Mouse (Mus musculus) CH12.LX (cell line): ENCODE measurements around the gene Thoc7. TPM values are rescaled to one million over a fixed set of nuclear protein-coding genes. Genes with fewer than 3 reads are reported as not detected.

ENCODE experiments used
- DNase-seq: peaks from one replicate; pipeline ENCODE4 v3.0.0-alpha.2; 2013; ENCODE audit errors: extremely low read depth
- H3K27ac ChIP-seq: 2 replicates; pipeline ENCODE4 v1.5.1; 2012; ENCODE audit warnings: low read depth, mild to moderate bottlenecking, control low read depth, moderate library complexity; ENCODE audit not compliant: insufficient read depth
- H3K27me3 ChIP-seq: replicated peaks from 2 replicates; pipeline ENCODE3; 2012; ENCODE audit warnings: inconsistent platforms
- H3K36me3 ChIP-seq, 2 experiments: replicated peaks in 1 of 2; 2 replicates each; pipeline versions ENCODE3 to v1.6.1; 2012; ENCODE audit warnings: inconsistent platforms in 1 of 2, low read length in 1 of 2, mild to moderate bottlenecking in 1 of 2, mixed read lengths in 1 of 2, moderate library complexity in 1 of 2; ENCODE audit not compliant: control insufficient read depth in 1 of 2, insufficient read depth in 1 of 2
- H3K4me1 ChIP-seq, 2 experiments: 2 replicates each; pipeline ENCODE4 v1.6.1; 2012; ENCODE audit warnings: inconsistent platforms in 1 of 2, moderate library complexity in 1 of 2; ENCODE audit not compliant: insufficient read depth in 2 of 2, control insufficient read depth in 1 of 2
- H3K4me2 ChIP-seq: 2 replicates; pipeline ENCODE4 v1.6.1; 2012; ENCODE audit warnings: low read depth, mild to moderate bottlenecking, control low read depth; ENCODE audit not compliant: poor library complexity, insufficient read depth, severe bottlenecking
- H3K4me3 ChIP-seq, 3 experiments: fragments of 150-350 bp in 1 of 3; sonication (generic) in 1 of 3; replicated peaks in 1 of 3; 2 replicates each; pipeline versions ENCODE3 to v1.5.1; 2011 to 2012; ENCODE audit warnings: low read depth in 2 of 3, low read length in 2 of 3, mild to moderate bottlenecking in 2 of 3, moderate library complexity in 2 of 3, control low read depth in 1 of 3, improper control_type of control experiment in 1 of 3, inconsistent platforms in 1 of 3, mixed read lengths in 1 of 3; ENCODE audit not compliant: poor library complexity in 1 of 3
- H3K79me2 ChIP-seq: replicated peaks from 2 replicates; pipeline ENCODE4 v1.6.1; 2012; ENCODE audit warnings: mild to moderate bottlenecking, moderate library complexity; ENCODE audit not compliant: control insufficient read depth, poor library complexity, insufficient read depth, severe bottlenecking; ENCODE audit errors: extremely low read depth
- H3K9ac ChIP-seq: 2 replicates; pipeline ENCODE4 v1.6.1; 2012; ENCODE audit warnings: low read depth, mild to moderate bottlenecking, control low read depth, moderate library complexity; ENCODE audit not compliant: insufficient read depth
- H3K9me3 ChIP-seq: replicated peaks from 2 replicates; pipeline ENCODE3; 2012; ENCODE audit warnings: low read length, inconsistent platforms, mixed read lengths
- CHD1 ChIP-seq: IDR thresholded peaks from 2 replicates; pipeline ENCODE4 v1.6.1; 2012; ENCODE audit warnings: low read depth, low read length, improper control_type of control experiment, inconsistent platforms
- CTCF ChIP-seq, 2 experiments: IDR thresholded peaks in 1 of 2; conservative IDR thresholded peaks in 1 of 2; 2 replicates each; pipeline ENCODE4 v1.5.1; 2011 to 2012; ENCODE audit warnings: low read depth in 2 of 2, low read length in 2 of 2, improper control_type of control experiment in 1 of 2, inconsistent platforms in 1 of 2, mild to moderate bottlenecking in 1 of 2, moderate library complexity in 1 of 2
- GABPA ChIP-seq: IDR thresholded peaks from 2 replicates; pipeline ENCODE4 v1.6.1; 2012; ENCODE audit warnings: low read depth, low read length, improper control_type of control experiment, inconsistent platforms; ENCODE audit not compliant: insufficient replicate concordance
- JUN ChIP-seq: IDR thresholded peaks from 2 replicates; pipeline ENCODE4 v1.6.1; 2011; ENCODE audit warnings: low read depth, mild to moderate bottlenecking, low read length, improper control_type of control experiment, moderate library complexity; ENCODE audit not compliant: insufficient read depth
- JUND ChIP-seq: conservative IDR thresholded peaks from 2 replicates; pipeline ENCODE4 v1.6.1; 2011; ENCODE audit warnings: low read depth, low read length, improper control_type of control experiment
- KAT2A ChIP-seq: IDR thresholded peaks from 2 replicates; pipeline ENCODE4 v1.6.1; 2012; ENCODE audit warnings: low read length, improper control_type of control experiment, inconsistent platforms; ENCODE audit not compliant: insufficient replicate concordance
- MAFK ChIP-seq: IDR thresholded peaks from 2 replicates; pipeline ENCODE4 v1.6.1; 2011; ENCODE audit warnings: low read length, improper control_type of control experiment; ENCODE audit not compliant: insufficient replicate concordance
- MAZ ChIP-seq: IDR thresholded peaks from 2 replicates; pipeline ENCODE4 v1.6.1; 2012; ENCODE audit warnings: low read depth, mild to moderate bottlenecking, inconsistent platforms, low read length, improper control_type of control experiment, moderate library complexity
- MYC ChIP-seq: IDR thresholded peaks from 2 replicates; pipeline ENCODE4 v1.6.1; 2011; ENCODE audit warnings: low read depth, mild to moderate bottlenecking, improper control_type of control experiment, low read length
- NELFE ChIP-seq: IDR thresholded peaks from 2 replicates; pipeline ENCODE4 v1.6.1; 2011; ENCODE audit warnings: low read depth, low read length, improper control_type of control experiment
- NRF1 ChIP-seq: IDR thresholded peaks from 2 replicates; pipeline ENCODE4 v1.6.1; 2014; ENCODE audit warnings: low read depth, mild to moderate bottlenecking, inconsistent platforms, low read length, improper control_type of control experiment, moderate library complexity
- PAX5 ChIP-seq: IDR thresholded peaks from 2 replicates; pipeline ENCODE4 v1.6.1; 2012; ENCODE audit warnings: low read length, inconsistent platforms, mixed read lengths
- POLR2A ChIP-seq: IDR thresholded peaks from 2 replicates; pipeline ENCODE4 v1.6.1; 2011; ENCODE audit warnings: low read depth, mild to moderate bottlenecking, improper control_type of control experiment, low read length
- RAD21 ChIP-seq: IDR thresholded peaks from 2 replicates; pipeline ENCODE4 v1.6.1; 2011; ENCODE audit warnings: low read depth, mild to moderate bottlenecking, low read length, improper control_type of control experiment, moderate library complexity
- SMC3 ChIP-seq: IDR thresholded peaks from 2 replicates; pipeline ENCODE4 v1.6.1; 2011; ENCODE audit warnings: low read depth, low read length, improper control_type of control experiment
- TBP ChIP-seq: conservative IDR thresholded peaks from 2 replicates; pipeline ENCODE4 v1.6.1; 2011; ENCODE audit warnings: low read depth, low read length, improper control_type of control experiment
- USF2 ChIP-seq: conservative IDR thresholded peaks from 2 replicates; pipeline ENCODE4 v1.6.1; 2011; ENCODE audit warnings: low read depth, low read length, improper control_type of control experiment
- ZC3H11A ChIP-seq: IDR thresholded peaks from 2 replicates; pipeline ENCODE4 v1.6.1; 2012; ENCODE audit warnings: low read depth, mild to moderate bottlenecking, inconsistent platforms, low read length, improper control_type of control experiment
- ZNF384 ChIP-seq: IDR thresholded peaks from 2 replicates; pipeline ENCODE4 v1.6.1; 2012; ENCODE audit warnings: low read depth, low read length, improper control_type of control experiment, inconsistent platforms
- dilution Hi-C: fragments of 300-500 bp; cut with MboI; formaldehyde crosslinking; loops from 2 replicates; pipeline ENCODE4 v1.14.3; 2020; ENCODE audit warnings: low sequenced_read_pairs; ENCODE audit not compliant: extremely low pct_unique_long_range_greater_than_20kb, extremely low pct_ligation_motif_present
- in situ Hi-C: fragments of 300-500 bp; cut with MboI; formaldehyde crosslinking; loops from 3 replicates; pipeline ENCODE4 v1.14.3; 2019; ENCODE audit warnings: low sequenced_read_pairs, low pct_ligation_motif_present, low pct_unique_long_range_greater_than_20kb, mixed read lengths
- polyA plus RNA-seq: library from polyadenylated mRNA; unstranded; fragments of >175 nt; gene quantifications from 2 replicates; pipeline ENCODE4 v1.2.1, GENCODE M21; 2012; ENCODE audit warnings: low read depth; ENCODE audit not compliant: insufficient read length
- total RNA-seq, 2 experiments: library from RNA; depleted of rRNA; stranded (reverse); fragments of 300-350 nt in 1 of 2; fragments of >200 nt in 1 of 2; gene quantifications; 2 replicates each; pipeline ENCODE4 v1.2.3; 2012 to 2014

The Thoc7 gene
- total and polyA plus RNA-seq, 3 experiments, result 98.6 to 209 (median 162) TPM

DNA sequence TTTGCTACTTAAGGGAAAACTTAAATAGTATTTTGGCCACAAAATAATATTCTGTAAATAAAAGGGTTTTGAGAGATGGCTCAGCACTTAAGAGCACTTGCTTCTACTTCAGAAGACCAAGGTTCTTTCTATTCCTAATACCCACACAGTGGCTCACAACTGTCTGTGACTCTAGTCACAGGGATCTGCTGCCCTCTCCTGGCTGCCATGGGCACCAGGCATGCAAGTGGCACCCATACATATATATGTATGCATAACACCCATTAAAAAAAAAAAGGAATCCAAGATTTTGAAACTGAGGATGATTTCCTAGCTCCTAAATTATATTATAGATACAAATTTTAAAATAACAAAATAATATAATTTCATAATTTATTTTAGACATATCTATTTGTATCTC, 11.3 kb downstream of the Thoc7 start:
- Histone ChIP-seq H3K79me2 (no peaks in the 10 kb centered on the region), H3K9ac (no peak overlapping the region), H3K4me2 (no peak overlapping the region), H3K4me3 (no peak overlapping the region), H3K27me3 (no peaks in the 10 kb centered on the region), H3K27ac (no peak overlapping the region), H3K9me3 (no peaks in the 10 kb centered on the region), H3K36me3 (peaks cover 23 to 68% of the 10 kb centered on the region in 2 experiments), H3K4me1 (no peaks in the 10 kb centered on the region)
- in situ Hi-C loops, result no loop called here
- dilution Hi-C loops, result no loop called here
- DNase-seq, result peak; percentile 43
- TF ChIP-seq SMC3, result peak; percentile 38
- TF ChIP-seq KAT2A, result no peak
- TF ChIP-seq RAD21, result peak; percentile 40
- TF ChIP-seq TBP, result no peak
- peak; percentile 30 to 67; a peak in 3 of 4 replicates for TF ChIP-seq CTCF (conservative IDR thresholded peaks at IDR 0.05 in 1 of 2, IDR thresholded peaks at IDR 0.05 in 1 of 2; ENCODE audit: low read depth in 2 of 2, low read length in 2 of 2)
- peak; percentile 62 for TF ChIP-seq ZNF384

DNA sequence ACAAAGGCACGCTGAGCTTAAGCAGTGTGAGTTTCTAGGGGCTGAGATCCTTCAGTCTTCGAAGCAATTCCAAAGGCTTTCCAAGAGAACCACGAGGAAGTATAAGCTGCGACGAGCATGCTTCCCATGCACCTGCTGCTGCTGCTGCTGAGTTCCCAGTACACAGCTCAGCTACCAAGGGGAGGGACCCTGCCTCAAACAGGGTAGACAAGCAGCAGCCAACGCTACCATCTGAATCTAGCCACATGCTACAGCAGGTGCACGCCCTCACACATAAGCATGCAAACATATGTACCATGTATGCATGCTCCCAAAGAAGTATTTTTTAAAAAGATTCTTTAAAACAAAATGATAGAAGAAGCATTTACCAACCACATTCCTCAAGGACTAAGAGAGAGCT, 13.3 kb downstream of the Thoc7 start:
- DNase-seq, result no peak
- TF ChIP-seq USF2 (no peak), ZC3H11A (no peak), POLR2A (no peak), CHD1 (no peak), NRF1 (no peak), SMC3 (no peak), GABPA (no peak), NELFE (no peak), MAZ (no peak), MYC (no peak), JUND (no peak), PAX5 (no peak), JUN (no peak), MAFK (no peak)
- H3K36me3 ChIP-seq, result peaks cover 18 to 56% of the 10 kb centered on the region in 2 experiments

More for the DNA sequence above, 13.3 kb downstream of the Thoc7 start:
- Histone ChIP-seq H3K9me3 (no peaks in the 10 kb centered on the region), H3K4me2 (no peak overlapping the region), H3K27me3 (no peaks in the 10 kb centered on the region), H3K79me2 (no peaks in the 10 kb centered on the region), H3K9ac (no peak overlapping the region), H3K27ac (no peak overlapping the region), H3K4me3 (no peak overlapping the region), H3K4me1 (no peaks in the 10 kb centered on the region)
- in situ Hi-C loops (no loop called here), dilution Hi-C loops (no loop called here)
